Comparison of ENCODE assay signal across 9 mouse cellular contexts in the genomic region with DNA sequence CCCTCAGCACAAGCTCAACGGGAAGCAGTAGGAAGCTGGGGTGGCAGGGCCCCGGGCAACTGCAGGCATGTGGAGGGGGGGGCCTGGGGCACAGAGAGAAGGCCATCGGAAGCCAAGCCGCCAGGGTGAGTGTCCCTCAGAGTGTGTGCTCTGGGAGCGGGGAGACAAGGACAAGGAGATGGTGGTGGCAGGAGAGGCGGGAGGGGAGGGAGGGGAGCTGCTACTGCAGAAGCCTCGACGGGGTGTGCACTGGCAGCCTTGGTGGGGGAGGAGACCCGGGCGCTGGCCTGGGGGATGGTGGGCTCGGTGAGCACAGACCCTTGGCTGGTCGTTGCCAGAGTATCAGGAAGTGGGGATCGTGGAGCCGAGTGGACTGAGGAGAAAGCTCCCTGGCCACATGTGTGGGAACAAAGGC. TPM values are rescaled to one million over a fixed set of nuclear protein-coding genes. Genes with fewer than 3 reads are reported as not detected.
DNase-seq lines count a peak whose midpoint lies in the region; TF ChIP-seq lines count a peak whose summit lies in the region.
"Had no signal": no experiment of that assay in that cellular context is flagged by ENCODE, and none has a peak within 500 bp of the region (broad histone marks: within the 10 kb centered on the region; RNA-seq: fewer than 3 reads in every experiment).

No protein-coding gene starts in this region.

- intact Hi-C loops in left cerebral cortex, adult 2 months (cut with DNase I), result loop anchor here (1.0 to 2.0 kb wide), 2 partner anchors 12 to 20 kb away; no protein-coding TSS in a partner anchor
- intact Hi-C loops in left cerebral cortex, postnatal 25 days (cut with DNase I), result loop anchor here (2.0 kb wide), 1 partner anchor 42 kb away; no protein-coding TSS in a partner anchor

- H3K27ac ChIP-seq in left cerebral cortex, adult 2 months, result peak overlapping the region; percentile 99
- peak overlapping the region; percentile 98 for H3K27ac ChIP-seq in hindbrain, embryonic 10.5 days

- WGBS in hindbrain, embryonic 10.5 days, result 5% methylated on average over 10 of the region's 14 CpGs

- peaks cover 29% of the 10 kb centered on the region for H3K36me3 ChIP-seq in hindbrain, embryonic 10.5 days

- peaks cover 88% of the 10 kb centered on the region for H3K27me3 ChIP-seq in hindbrain, embryonic 10.5 days (ENCODE audit: insufficient read depth, poor library complexity, severe bottlenecking)

- peak overlapping the region; percentile 78 for H3K4me3 ChIP-seq in left cerebral cortex, adult 2 months
- H3K4me3 ChIP-seq in hindbrain, embryonic 10.5 days, result peak overlapping the region; percentile 67

- H3K4me1 ChIP-seq in hindbrain, embryonic 10.5 days (replicated peaks), result peaks cover 55% of the 10 kb centered on the region

- no peaks in the 10 kb centered on the region for H3K9me3 ChIP-seq in hindbrain, embryonic 10.5 days

- TF ChIP-seq CTCF in left cerebral cortex, adult 2 months (IDR thresholded peaks at IDR 0.05), result no peak

- peak; percentile 47 to 51 for DNase-seq in left cerebral cortex, adult 2 months (ENCODE audit: extremely low spot score in 1 of 2, low spot score in 2 of 2)
- DNase-seq in left cerebral cortex, postnatal 25 days (ENCODE audit: low spot score in 2 of 2), result no peak
- peak; percentile 71 to 80 for DNase-seq in cerebellum, postnatal 14 days
- DNase-seq in hindbrain, embryonic 10.5 days (ENCODE audit: low spot score), result peak; percentile 66
- peak; percentile 51 for DNase-seq in neural tube, embryonic 10.5 days (ENCODE audit: extremely low spot score, low spot score)
- no peak for DNase-seq in gastrocnemius, postnatal 25 days
- DNase-seq in adrenal gland, postnatal 4 days (ENCODE audit: low spot score in 2 of 2), result no peak
- DNase-seq in urinary bladder, postnatal 36 days (ENCODE audit: low spot score in 2 of 2), result no peak

RNA-seq across cellular contexts. Expression of a gene that starts 13.6 kb away (rescaled TPM):
- total RNA-seq in left cerebral cortex, adult 2 months (2021), result 100 to 1,000 TPM; 278 to 294 TPM
- total RNA-seq in left cerebral cortex, postnatal 25 days (2021), result 100 to 1,000 TPM; 268 to 278 TPM
- 1.7 and 4.4 TPM in 2 replicates for polyA plus RNA-seq in hindbrain, embryonic 10.5 days (2016; fragmentation: Nextera tagmentation; extraction: Ambion mirVana)
- total RNA-seq in gastrocnemius, postnatal 25 days (2021), result under 1 TPM; 0.24 to 0.43 TPM
- 10 to 100 TPM; 18.7 to 18.8 TPM for total RNA-seq in adrenal gland, postnatal 4 days (2021)

RNA-seq across cellular contexts. Expression of a gene that starts 22.8 kb away (rescaled TPM):
- 10 to 100 TPM in 1 of 2 experiments, 1 to 10 TPM in 1; 9.8 to 10.0 TPM for total RNA-seq in left cerebral cortex, adult 2 months (2021)
- 10 to 100 TPM in 1 of 2 experiments, 1 to 10 TPM in 1; 9.6 to 10.1 TPM for total RNA-seq in left cerebral cortex, postnatal 25 days (2021)
- 0.78 and 1.8 TPM in 2 replicates for polyA plus RNA-seq in hindbrain, embryonic 10.5 days (2016; fragmentation: Nextera tagmentation; extraction: Ambion mirVana)
- not detected for total RNA-seq in gastrocnemius, postnatal 25 days (2021)
- total RNA-seq in adrenal gland, postnatal 4 days (2021), result 1 to 10 TPM; 3.2 to 6.2 TPM
- polyA plus RNA-seq: Patski had no signal

RNA-seq across cellular contexts. Expression of a gene that starts 25.4 kb away (rescaled TPM):
- total RNA-seq in left cerebral cortex, adult 2 months (2021), result 10 to 100 TPM; 72.3 to 86.6 TPM
- 10 to 100 TPM; 73.6 to 86.0 TPM for total RNA-seq in left cerebral cortex, postnatal 25 days (2021)
- polyA plus RNA-seq in hindbrain, embryonic 10.5 days (2016; fragmentation: Nextera tagmentation; extraction: Ambion mirVana), result 86.2 and 89.2 TPM in 2 replicates
- 10 to 100 TPM; 62.8 to 69.1 TPM for total RNA-seq in gastrocnemius, postnatal 25 days (2021)
- total RNA-seq in adrenal gland, postnatal 4 days (2021), result 10 to 100 TPM; 40.3 to 48.1 TPM

RNA-seq across cellular contexts. Expression of a gene that starts 53.9 kb away (rescaled TPM):
- 100 to 1,000 TPM; 192 to 201 TPM for total RNA-seq in left cerebral cortex, adult 2 months (2021)
- 100 to 1,000 TPM; 165 to 173 TPM for total RNA-seq in left cerebral cortex, postnatal 25 days (2021)
- 102 and 122 TPM in 2 replicates for polyA plus RNA-seq in hindbrain, embryonic 10.5 days (2016; fragmentation: Nextera tagmentation; extraction: Ambion mirVana)
- 10 to 100 TPM; 41.4 to 53.2 TPM for total RNA-seq in gastrocnemius, postnatal 25 days (2021)
- total RNA-seq in adrenal gland, postnatal 4 days (2021), result 10 to 100 TPM; 84.1 to 90.2 TPM

RNA-seq across cellular contexts. Expression of a gene that starts 54.0 kb away (rescaled TPM):
- 10 to 100 TPM; 15.5 to 21.0 TPM for total RNA-seq in left cerebral cortex, adult 2 months (2021)
- total RNA-seq in left cerebral cortex, postnatal 25 days (2021), result 10 to 100 TPM; 17.4 to 18.9 TPM
- polyA plus RNA-seq in hindbrain, embryonic 10.5 days (2016; fragmentation: Nextera tagmentation; extraction: Ambion mirVana), result 17.1 and 20.5 TPM in 2 replicates
- total RNA-seq in gastrocnemius, postnatal 25 days (2021), result 1 to 10 TPM; 2.5 to 2.9 TPM
- 10 to 100 TPM; 21.6 to 22.7 TPM for total RNA-seq in adrenal gland, postnatal 4 days (2021)

Comparison
In these comparisons a context has a peak if more than half of its experiments do, and no peak if none do; other contexts are left out.
1. DNase-seq: peak in left cerebral cortex, adult 2 months (2 of 2), cerebellum, postnatal 14 days (2 of 2), hindbrain, embryonic 10.5 days (single experiment) and neural tube, embryonic 10.5 days (single experiment); none in left cerebral cortex, postnatal 25 days (0 of 2), gastrocnemius, postnatal 25 days (single experiment), adrenal gland, postnatal 4 days (0 of 2) and urinary bladder, postnatal 36 days (0 of 2).
2. RNA of a gene that starts 13.6 kb away (total RNA-seq): 278 to 294 TPM in left cerebral cortex, adult 2 months, 268 to 278 TPM in left cerebral cortex, postnatal 25 days and 18.7 to 18.8 TPM in adrenal gland, postnatal 4 days; 0.24 to 0.43 TPM in gastrocnemius, postnatal 25 days; every median in the first group is over 10 times any median in the second.
3. RNA of a gene that starts 22.8 kb away (total RNA-seq): 9.6 to 10.1 TPM in left cerebral cortex, postnatal 25 days, 9.8 to 10.0 TPM in left cerebral cortex, adult 2 months and 3.2 to 6.2 TPM in adrenal gland, postnatal 4 days; not detected in gastrocnemius, postnatal 25 days; every median in the first group is over 4 times any median in the second.